Mouse (Mus musculus): ENCODE results near the gene Phb2. TPM values are rescaled to one million over a fixed set of nuclear protein-coding genes. Genes with fewer than 3 reads are reported as not detected.

Gene Phb2
- polyA plus RNA-seq, 1 experiment from 2014 or later: 318 TPM

DNA sequence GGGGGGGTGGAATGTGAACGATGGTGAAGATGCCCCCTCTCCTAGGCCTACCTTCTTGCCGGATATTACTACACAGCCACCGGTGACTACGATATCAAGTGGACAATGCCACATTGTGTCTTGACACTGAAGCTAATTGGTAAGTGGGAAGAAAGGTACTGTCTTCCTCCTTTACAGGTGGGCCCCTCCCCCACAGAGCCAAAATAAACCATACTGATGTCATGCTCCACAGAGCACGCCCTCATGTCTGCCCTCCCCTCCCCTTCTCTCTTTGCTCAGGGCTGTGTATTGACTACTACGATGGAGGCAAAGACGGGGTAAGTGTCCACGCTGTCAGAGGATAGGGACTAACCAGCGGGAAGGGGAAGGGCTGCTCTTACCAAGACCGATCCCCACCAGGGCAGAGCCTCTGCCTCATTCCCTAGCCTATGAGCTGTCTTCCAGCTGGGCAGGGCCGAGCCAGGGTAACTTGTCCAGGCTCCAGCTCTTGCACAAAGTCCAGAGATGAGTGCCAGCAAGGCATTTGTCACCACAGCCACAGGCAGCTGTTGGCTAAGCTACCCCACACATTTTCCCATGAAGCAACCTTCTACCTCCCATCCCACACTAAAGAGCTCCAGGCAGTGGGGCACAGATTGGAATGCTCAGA lies 12.1 kb upstream of the Phb2 start:
- Histone ChIP-seq H3K36me3 (ENCODE audit: control insufficient read depth, insufficient read depth, low read length) (peaks cover 12% of the 10 kb centered on the region), H3K9ac (ENCODE audit: low read depth, low read length) (no peak overlapping the region), H3K27ac (ENCODE audit: low read depth, low read length) (no peak overlapping the region), H3K9me3 (ENCODE audit: control insufficient read depth, low read length) (no peaks in the 10 kb centered on the region), H3K27me3 (ENCODE audit: control insufficient read depth, insufficient read depth, low read length) (no peaks in the 10 kb centered on the region), H3K4me3 (ENCODE audit: low read depth, low read length) (no peak overlapping the region), H3K4me1 (replicated peaks; ENCODE audit: control insufficient read depth, insufficient read depth, low read length) (no peaks in the 10 kb centered on the region), H3K4me2 (replicated peaks; ENCODE audit: low read depth, low read length) (no peak overlapping the region)
- WGBS: 85% methylated on average over 11 of the region's 11 CpGs
- DNase-seq (ENCODE audit: low spot score) (no peak), ATAC-seq (ENCODE audit: low FRiP score) (no peak)

DNA sequence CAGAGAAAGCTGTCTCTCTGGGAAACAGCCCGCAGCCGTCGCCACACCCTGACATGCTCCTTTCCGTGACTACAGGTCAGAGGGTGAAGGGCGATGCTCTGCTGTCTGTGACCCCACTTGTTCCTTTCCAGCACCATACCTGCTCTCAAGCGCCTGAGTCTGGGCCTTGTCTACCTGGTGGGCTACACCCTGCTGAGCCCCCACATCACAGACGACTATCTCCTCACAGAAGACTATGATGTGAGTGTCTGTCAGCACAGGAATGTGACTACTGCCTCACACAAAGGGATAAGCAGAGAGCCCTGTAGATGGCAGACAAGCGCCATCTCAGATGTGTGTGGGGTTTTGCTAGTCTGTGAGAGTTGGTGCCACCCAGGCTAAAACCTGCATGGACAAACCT lies 10.8 kb upstream of the Phb2 start:
- ATAC-seq (ENCODE audit: low FRiP score) (peak; percentile 28; the same call in 1 of the 2 replicates), DNase-seq (ENCODE audit: low spot score) (no peak)
- H3K36me3 ChIP-seq (ENCODE audit: control insufficient read depth, insufficient read depth, low read length): peaks cover 18% of the 10 kb centered on the region

DNA sequence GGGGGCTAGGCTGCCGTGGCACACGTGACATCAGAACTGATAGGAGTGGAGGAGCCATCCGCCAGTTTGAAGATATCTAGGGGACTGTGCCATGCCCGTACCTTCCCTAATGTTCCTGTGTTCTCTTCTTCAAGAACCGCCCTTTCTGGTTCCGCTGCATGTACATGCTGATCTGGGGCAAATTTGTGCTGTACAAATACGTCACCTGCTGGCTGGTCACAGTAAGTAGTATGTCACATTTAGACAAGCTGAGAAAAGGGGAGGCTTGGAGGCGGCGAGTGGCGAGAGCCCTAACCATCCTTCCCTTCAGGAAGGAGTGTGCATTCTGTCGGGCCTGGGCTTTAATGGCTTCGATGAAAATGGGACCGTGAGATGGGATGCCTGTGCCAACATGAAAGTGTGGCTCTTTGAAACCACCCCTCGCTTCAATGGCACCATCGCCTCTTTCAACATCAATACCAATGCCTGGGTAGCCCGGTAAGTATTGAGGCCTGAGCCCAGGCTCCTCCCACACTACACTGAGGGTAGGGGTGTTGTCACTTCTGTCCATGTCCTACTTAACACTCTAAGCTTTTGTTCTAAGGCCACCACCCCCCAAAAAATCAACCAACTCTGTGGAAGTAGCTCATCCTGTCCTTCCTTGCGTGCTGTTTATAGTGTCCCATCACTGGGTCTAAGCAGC lies 9.9 kb upstream of the Phb2 start:
- WGBS: 94% methylated on average over 17 of the region's 17 CpGs
- no peaks in the 10 kb centered on the region for H3K27me3 ChIP-seq (ENCODE audit: control insufficient read depth, insufficient read depth, low read length)
- no peak overlapping the region for H3K27ac ChIP-seq (ENCODE audit: low read depth, low read length)
- peaks cover 18% of the 10 kb centered on the region for H3K36me3 ChIP-seq (ENCODE audit: control insufficient read depth, insufficient read depth, low read length)
- H3K9me3 ChIP-seq (ENCODE audit: control insufficient read depth, low read length): no peaks in the 10 kb centered on the region
- no peaks in the 10 kb centered on the region for H3K4me1 ChIP-seq (replicated peaks; ENCODE audit: control insufficient read depth, insufficient read depth, low read length)
- H3K4me3 ChIP-seq (ENCODE audit: low read depth, low read length): no peak overlapping the region
- no peak overlapping the region for H3K9ac ChIP-seq (ENCODE audit: low read depth, low read length)
- no peak; the same call in 1 of the 2 replicates for ATAC-seq (ENCODE audit: low FRiP score)
- no peak overlapping the region for H3K4me2 ChIP-seq (replicated peaks; ENCODE audit: low read depth, low read length)
- no peak for DNase-seq (ENCODE audit: low spot score)

More for the DNA sequence above, 10.8 kb upstream of the Phb2 start:
- Histone ChIP-seq H3K27ac (ENCODE audit: low read depth, low read length) (no peak overlapping the region), H3K9me3 (ENCODE audit: control insufficient read depth, low read length) (no peaks in the 10 kb centered on the region), H3K4me3 (ENCODE audit: low read depth, low read length) (no peak overlapping the region), H3K27me3 (ENCODE audit: control insufficient read depth, insufficient read depth, low read length) (no peaks in the 10 kb centered on the region), H3K9ac (ENCODE audit: low read depth, low read length) (no peak overlapping the region), H3K4me2 (replicated peaks; ENCODE audit: low read depth, low read length) (no peak overlapping the region), H3K4me1 (replicated peaks; ENCODE audit: control insufficient read depth, insufficient read depth, low read length) (no peaks in the 10 kb centered on the region)
- 78% methylated on average over 8 of the region's 8 CpGs for WGBS

DNA sequence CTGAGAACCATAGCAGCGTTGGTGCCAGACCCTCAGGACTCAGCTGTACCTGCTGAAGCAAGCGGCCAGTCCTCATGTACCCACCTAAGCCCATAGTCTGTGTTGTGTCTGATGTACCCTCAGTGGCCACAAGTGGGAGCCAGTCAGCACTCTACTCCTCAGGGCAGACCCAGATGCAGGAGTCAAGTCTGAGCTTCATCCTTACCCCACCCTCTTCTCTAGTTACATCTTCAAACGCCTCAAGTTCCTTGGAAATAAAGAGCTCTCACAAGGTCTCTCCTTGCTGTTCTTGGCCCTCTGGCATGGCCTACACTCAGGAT lies 9.4 kb upstream of the Phb2 start:
- no peaks in the 10 kb centered on the region for H3K9me3 ChIP-seq (ENCODE audit: control insufficient read depth, low read length)
- H3K4me1 ChIP-seq (replicated peaks; ENCODE audit: control insufficient read depth, insufficient read depth, low read length): no peaks in the 10 kb centered on the region
- DNase-seq (ENCODE audit: low spot score): peak; percentile 76
- peak; percentile 73; the same call in 1 of the 2 replicates for ATAC-seq (ENCODE audit: low FRiP score)
- H3K27ac ChIP-seq (ENCODE audit: low read depth, low read length): no peak overlapping the region
- no peak overlapping the region for H3K4me3 ChIP-seq (ENCODE audit: low read depth, low read length)
- H3K9ac ChIP-seq (ENCODE audit: low read depth, low read length): no peak overlapping the region
- H3K4me2 ChIP-seq (replicated peaks; ENCODE audit: low read depth, low read length): no peak overlapping the region
- 55% methylated on average over 3 of the region's 3 CpGs for WGBS
- peaks cover 18% of the 10 kb centered on the region for H3K36me3 ChIP-seq (ENCODE audit: control insufficient read depth, insufficient read depth, low read length)
- no peaks in the 10 kb centered on the region for H3K27me3 ChIP-seq (ENCODE audit: control insufficient read depth, insufficient read depth, low read length)

DNA sequence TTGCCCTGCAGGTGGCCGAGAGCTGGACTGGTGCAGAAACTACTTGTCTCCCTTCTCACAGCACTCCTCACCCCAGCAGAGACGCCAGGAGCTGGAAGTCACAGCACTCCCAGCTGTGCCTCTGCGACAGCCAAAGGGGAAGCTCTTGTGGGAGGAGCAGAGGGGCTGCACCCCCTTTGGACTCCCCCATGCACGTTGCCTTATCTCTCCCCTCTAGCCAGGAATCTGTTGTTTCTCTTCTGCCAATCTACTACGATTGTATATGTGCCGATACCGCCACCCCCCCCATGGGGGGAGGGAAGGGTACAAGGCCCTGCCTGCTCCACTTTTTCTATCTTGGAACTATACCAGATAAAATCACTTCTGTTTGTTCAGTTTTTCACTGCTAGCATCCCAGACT lies 8.3 kb upstream of the Phb2 start:
- H3K9me3 ChIP-seq (ENCODE audit: control insufficient read depth, low read length): no peaks in the 10 kb centered on the region

DNA sequence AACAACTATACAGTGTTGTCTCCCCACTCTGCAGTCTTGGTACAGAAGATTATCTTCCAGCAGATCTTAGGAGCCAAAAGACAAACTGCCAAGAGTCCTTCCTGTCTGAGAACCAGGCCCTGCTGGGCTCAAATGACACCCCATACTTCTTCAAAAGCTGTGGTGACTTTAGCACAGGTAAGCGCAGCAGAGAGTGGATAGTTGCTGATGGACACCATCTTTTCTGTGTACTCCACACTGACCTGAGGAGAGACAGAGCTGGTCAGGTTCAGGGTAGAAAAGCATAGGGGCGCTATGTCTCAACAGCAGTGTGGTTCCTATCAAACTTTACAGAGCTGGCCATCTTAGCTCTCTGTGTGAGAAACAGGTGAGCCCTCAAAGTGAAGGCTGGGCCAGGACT lies 7.7 kb upstream of the Phb2 start:
- peaks cover 18% of the 10 kb centered on the region for H3K36me3 ChIP-seq (ENCODE audit: control insufficient read depth, insufficient read depth, low read length)
- H3K4me3 ChIP-seq (ENCODE audit: low read depth, low read length): no peak overlapping the region
- H3K4me1 ChIP-seq (replicated peaks; ENCODE audit: control insufficient read depth, insufficient read depth, low read length): 0 out of 2 replicates have a peak, but pooled peaks cover 1% of the 10 kb centered on the region
- no peak overlapping the region for H3K27ac ChIP-seq (ENCODE audit: low read depth, low read length)
- ATAC-seq (ENCODE audit: low FRiP score): no peak
- no peaks in the 10 kb centered on the region for H3K9me3 ChIP-seq (ENCODE audit: control insufficient read depth, low read length)
- DNase-seq (ENCODE audit: low spot score): no peak
- no peaks in the 10 kb centered on the region for H3K27me3 ChIP-seq (ENCODE audit: control insufficient read depth, insufficient read depth, low read length)
- WGBS: 96% methylated on average over 2 of the region's 2 CpGs
- H3K9ac ChIP-seq (ENCODE audit: low read depth, low read length): no peak overlapping the region
- H3K4me2 ChIP-seq (replicated peaks; ENCODE audit: low read depth, low read length): no peak overlapping the region

More for the DNA sequence above, 8.3 kb upstream of the Phb2 start:
- no peak overlapping the region for H3K4me2 ChIP-seq (replicated peaks; ENCODE audit: low read depth, low read length)
- H3K27me3 ChIP-seq (ENCODE audit: control insufficient read depth, insufficient read depth, low read length): no peaks in the 10 kb centered on the region
- H3K36me3 ChIP-seq (ENCODE audit: control insufficient read depth, insufficient read depth, low read length): peaks cover 18% of the 10 kb centered on the region
- no peak for ATAC-seq (ENCODE audit: low FRiP score)
- no peak overlapping the region for H3K27ac ChIP-seq (ENCODE audit: low read depth, low read length)
- no peak overlapping the region for H3K4me3 ChIP-seq (ENCODE audit: low read depth, low read length)
- WGBS: 87% methylated on average over 7 of the region's 7 CpGs
- no peak overlapping the region for H3K9ac ChIP-seq (ENCODE audit: low read depth, low read length)
- DNase-seq (ENCODE audit: low spot score): no peak
- no peaks in the 10 kb centered on the region for H3K4me1 ChIP-seq (replicated peaks; ENCODE audit: control insufficient read depth, insufficient read depth, low read length)

DNA sequence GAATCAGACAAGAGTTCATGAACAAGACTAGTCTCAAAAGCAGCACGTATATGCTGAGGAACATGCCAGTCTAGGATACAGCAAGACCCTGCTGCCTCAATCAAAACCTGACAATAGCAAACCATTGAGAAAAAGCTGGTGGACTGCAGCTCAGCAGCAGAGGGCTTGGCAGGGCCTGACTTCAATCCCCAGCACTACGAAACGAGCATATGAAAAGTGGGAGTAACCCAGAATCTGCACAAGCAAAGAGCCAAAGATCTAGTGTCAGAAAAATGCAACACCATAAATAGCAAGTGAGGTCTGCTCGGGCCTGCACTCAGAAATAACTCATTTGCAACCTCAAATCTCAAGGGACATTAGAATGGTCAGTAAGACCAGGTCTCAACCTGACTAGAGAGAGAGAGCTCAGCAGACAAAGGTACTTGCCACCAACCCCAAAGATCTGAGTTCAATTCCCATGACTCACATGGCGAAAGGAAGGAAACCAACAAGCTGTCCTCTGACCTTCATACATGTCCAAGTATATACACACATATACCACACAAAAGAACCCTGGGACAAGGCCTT lies 6.0 kb upstream of the Phb2 start:
- Histone ChIP-seq H3K9ac (ENCODE audit: low read depth, low read length) (no peak overlapping the region), H3K9me3 (ENCODE audit: control insufficient read depth, low read length) (no peaks in the 10 kb centered on the region), H3K27ac (ENCODE audit: low read depth, low read length) (no peak overlapping the region), H3K4me2 (replicated peaks; ENCODE audit: low read depth, low read length) (no peak overlapping the region), H3K4me1 (replicated peaks; ENCODE audit: control insufficient read depth, insufficient read depth, low read length) (peaks cover 5% of the 10 kb centered on the region; the same call in 1 of the 2 replicates), H3K36me3 (ENCODE audit: control insufficient read depth, insufficient read depth, low read length) (peaks cover 18% of the 10 kb centered on the region), H3K4me3 (ENCODE audit: low read depth, low read length) (no peak overlapping the region), H3K27me3 (ENCODE audit: control insufficient read depth, insufficient read depth, low read length) (no peaks in the 10 kb centered on the region)
- no peak for DNase-seq (ENCODE audit: low spot score)
- 87% methylated on average over 5 of the region's 5 CpGs for WGBS
- ATAC-seq (ENCODE audit: low FRiP score): no peak

DNA sequence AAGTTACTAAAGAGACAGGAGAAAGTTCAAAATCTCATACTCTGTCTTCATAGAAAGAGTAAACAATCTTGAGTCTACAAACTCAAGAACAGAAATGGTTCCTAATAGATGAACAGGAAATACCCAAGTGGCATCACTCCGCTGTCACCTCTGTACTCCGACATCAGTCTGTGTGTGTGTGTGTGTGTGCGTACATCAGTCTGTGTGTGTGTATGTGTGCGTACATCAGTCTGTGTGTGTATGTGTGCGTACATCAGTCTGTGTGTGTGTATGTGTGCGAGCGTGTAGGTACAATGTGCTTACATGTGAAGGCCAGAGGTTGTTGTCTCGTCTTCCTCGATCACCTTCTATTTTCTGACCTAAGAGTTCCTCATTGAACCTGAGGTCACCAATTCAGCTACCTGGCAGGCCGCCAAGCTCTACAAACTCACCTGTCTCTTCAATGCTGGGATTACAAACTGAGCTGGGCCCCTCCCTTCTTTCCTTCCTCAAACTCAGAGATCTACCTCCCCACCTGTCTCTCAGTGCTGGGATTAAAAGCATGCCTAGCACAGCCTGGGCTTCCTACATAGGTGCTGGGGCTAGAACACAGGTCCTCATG lies 3.7 kb upstream of the Phb2 start:
- no peak for DNase-seq (ENCODE audit: low spot score)
- 95% methylated on average over 10 of the region's 10 CpGs for WGBS
- no peaks in the 10 kb centered on the region for H3K9me3 ChIP-seq (ENCODE audit: control insufficient read depth, low read length)
- no peak overlapping the region for H3K4me3 ChIP-seq (ENCODE audit: low read depth, low read length)
- no peak overlapping the region for H3K9ac ChIP-seq (ENCODE audit: low read depth, low read length)
- no peaks in the 10 kb centered on the region for H3K27me3 ChIP-seq (ENCODE audit: control insufficient read depth, insufficient read depth, low read length)
- no peak overlapping the region for H3K27ac ChIP-seq (ENCODE audit: low read depth, low read length)
- H3K4me1 ChIP-seq (replicated peaks; ENCODE audit: control insufficient read depth, insufficient read depth, low read length): peaks cover 10% of the 10 kb centered on the region; the same call in 1 of the 2 replicates
- no peak for ATAC-seq (ENCODE audit: low FRiP score)
- peaks cover 14% of the 10 kb centered on the region; the same call in 1 of the 2 replicates for H3K36me3 ChIP-seq (ENCODE audit: control insufficient read depth, insufficient read depth, low read length)
- H3K4me2 ChIP-seq (replicated peaks; ENCODE audit: low read depth, low read length): no peak overlapping the region

Measured in hindbrain, embryonic 11.5 days (tissue).